Mouse (Mus musculus): ENCODE results near the gene Serpinc1. TPM values are rescaled to one million over a fixed set of nuclear protein-coding genes. Genes with fewer than 3 reads are reported as not detected.
"Not testable (repeated sequence)": the region's sequence is repeated elsewhere in the genome, so short reads cannot be mapped to it uniquely, and the experiment has no call there.

The Serpinc1 gene
- 3.7 and 3.9 TPM in 2 replicates for polyA plus RNA-seq (2015; fragmentation: Nextera tagmentation; extraction: Ambion mirVana)

DNA sequence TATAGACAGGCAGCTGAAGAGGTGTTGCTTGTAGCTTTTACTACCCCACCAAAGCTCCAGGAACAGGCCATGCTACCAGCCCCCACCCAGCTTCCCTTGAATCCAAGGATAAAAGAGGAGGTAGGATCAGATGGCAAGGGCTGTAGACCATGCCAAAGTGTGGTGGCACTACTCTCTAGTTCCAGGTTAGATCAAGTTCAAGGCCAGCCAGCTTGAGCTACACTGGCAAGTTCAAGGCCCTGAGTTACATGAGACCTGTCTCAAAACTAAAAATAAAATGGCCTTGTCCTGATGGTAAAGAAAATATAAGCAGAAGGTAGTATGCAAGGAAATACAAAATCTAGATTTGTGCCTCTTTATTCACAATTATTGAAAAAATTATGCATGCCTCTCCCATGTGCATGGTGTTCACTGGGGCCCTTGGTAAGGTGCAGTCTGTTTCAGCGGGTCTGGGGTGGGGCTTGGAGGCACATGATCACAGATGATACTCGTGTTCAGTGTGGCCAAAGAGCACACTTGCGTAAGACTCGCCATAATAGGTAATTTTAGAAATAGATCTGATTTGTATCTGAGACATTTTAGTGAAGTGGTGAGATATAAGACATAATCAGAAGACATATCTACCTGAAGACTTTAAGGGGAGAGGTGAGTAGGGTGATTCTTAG is at the start of gene Serpinc1:
Serpinc1 (plus strand) TSS at position 515 of the 665 bp plus-strand sequence.
- Histone ChIP-seq H3K27me3 (no peaks in the 10 kb centered on the region), H3K9ac (no peak within 1 kb of the TSS), H3K4me1 (replicated peaks) (no peaks in the 10 kb centered on the region), H3K36me3 (peaks cover 4% of the 10 kb centered on the region; the same call in 1 of the 2 replicates), H3K27ac (no peak within 1 kb of the TSS), H3K4me2 (no peak within 1 kb of the TSS), H3K4me3 (no peak within 1 kb of the TSS), H3K9me3 (no peaks in the 10 kb centered on the region)
- 94% methylated on average over 4 of the region's 4 CpGs for WGBS
- ATAC-seq (ENCODE audit: low FRiP score), result no peak

DNA sequence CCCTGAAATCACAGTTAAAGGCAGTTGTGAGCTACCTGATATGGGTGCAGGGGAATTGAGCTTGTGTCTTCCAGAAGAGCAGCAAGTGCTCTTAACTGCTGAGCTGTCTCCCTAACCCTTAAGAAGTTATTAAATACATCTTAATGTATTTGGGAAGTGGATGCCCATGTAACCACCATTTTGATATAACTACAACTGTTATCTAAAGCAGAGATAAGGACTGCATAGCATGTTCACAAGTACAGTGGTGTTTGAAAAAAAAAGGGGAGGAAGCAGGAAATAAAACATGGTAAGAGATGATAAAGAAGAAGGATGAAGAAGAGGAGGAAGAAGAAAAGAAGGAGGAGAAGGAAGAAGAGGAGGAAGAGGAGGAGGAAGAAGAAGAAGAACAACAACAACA is 47.1 kb upstream of the Serpinc1 start:
- Histone ChIP-seq H3K4me2 (no peak overlapping the region), H3K27ac (no peak overlapping the region), H3K36me3 (peaks cover 7% of the 10 kb centered on the region; the same call in 1 of the 2 replicates), H3K9me3 (no peaks in the 10 kb centered on the region), H3K27me3 (no peaks in the 10 kb centered on the region), H3K4me1 (replicated peaks) (no peaks in the 10 kb centered on the region), H3K4me3 (no peak overlapping the region), H3K9ac (no peak overlapping the region)
- no peak for ATAC-seq (ENCODE audit: low FRiP score)

DNA sequence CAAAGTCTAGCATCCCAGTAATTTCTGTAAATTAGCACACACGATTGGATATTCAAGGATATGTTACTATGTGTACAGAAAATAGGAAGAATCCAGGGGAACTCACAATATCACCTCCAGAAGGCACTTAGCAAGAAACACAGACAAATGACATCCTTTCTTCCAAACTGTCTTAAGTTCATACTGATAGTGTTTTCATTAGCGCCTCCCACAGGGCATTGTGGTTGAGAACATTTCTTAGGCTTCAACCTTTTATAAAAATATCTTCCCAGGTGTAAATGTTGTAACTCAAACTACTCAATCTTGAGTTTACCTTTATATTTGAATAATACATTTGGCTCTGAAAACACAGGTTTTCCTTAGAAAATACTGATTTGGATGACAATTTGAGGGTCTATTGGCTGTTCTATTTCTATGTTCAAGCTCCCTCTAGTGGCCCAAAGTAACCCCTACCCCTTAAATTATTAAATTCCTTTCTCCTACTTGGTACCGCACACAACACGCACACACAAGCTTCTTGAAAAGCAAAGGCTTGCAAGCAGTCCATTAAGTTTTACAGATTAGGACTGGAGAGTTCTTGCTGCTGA is 44.4 kb upstream of the Serpinc1 start:
- Histone ChIP-seq H3K4me1 (replicated peaks) (no peaks in the 10 kb centered on the region), H3K27ac (no peak overlapping the region), H3K4me3 (no peak overlapping the region), H3K9ac (no peak overlapping the region), H3K27me3 (no peaks in the 10 kb centered on the region), H3K9me3 (no peaks in the 10 kb centered on the region), H3K36me3 (peaks cover 20% of the 10 kb centered on the region), H3K4me2 (no peak overlapping the region)
- ATAC-seq (ENCODE audit: low FRiP score), result no peak
- WGBS, result 69% methylated on average over 4 of the region's 4 CpGs

DNA sequence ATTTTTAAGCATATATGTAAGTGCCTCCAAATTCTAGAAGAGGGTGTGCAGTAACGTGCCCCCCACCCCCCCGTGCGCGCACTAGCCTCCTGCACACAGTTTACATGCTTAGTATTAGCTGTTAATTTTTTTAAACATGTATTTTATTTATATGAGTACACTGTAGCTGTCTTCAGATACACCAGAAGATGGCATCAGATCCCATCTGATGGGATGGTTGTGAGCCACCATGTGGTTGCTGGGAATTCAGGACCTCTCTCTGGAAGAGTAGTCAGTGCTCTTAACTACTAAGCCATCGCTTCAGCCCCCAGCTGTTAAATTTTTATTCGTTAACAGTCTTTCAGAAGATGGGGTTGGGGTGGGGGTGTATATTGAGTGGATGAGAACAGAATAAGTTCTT is 42.8 kb upstream of the Serpinc1 start:
- Histone ChIP-seq H3K4me3 (no peak overlapping the region), H3K27me3 (no peaks in the 10 kb centered on the region), H3K4me1 (replicated peaks) (no peaks in the 10 kb centered on the region), H3K4me2 (no peak overlapping the region), H3K36me3 (peaks cover 27% of the 10 kb centered on the region), H3K27ac (no peak overlapping the region), H3K9me3 (no peaks in the 10 kb centered on the region), H3K9ac (no peak overlapping the region)
- peak; percentile 49; the same call in 1 of the 2 replicates for ATAC-seq (ENCODE audit: low FRiP score)
- WGBS, result 91% methylated on average over 6 of the region's 6 CpGs

DNA sequence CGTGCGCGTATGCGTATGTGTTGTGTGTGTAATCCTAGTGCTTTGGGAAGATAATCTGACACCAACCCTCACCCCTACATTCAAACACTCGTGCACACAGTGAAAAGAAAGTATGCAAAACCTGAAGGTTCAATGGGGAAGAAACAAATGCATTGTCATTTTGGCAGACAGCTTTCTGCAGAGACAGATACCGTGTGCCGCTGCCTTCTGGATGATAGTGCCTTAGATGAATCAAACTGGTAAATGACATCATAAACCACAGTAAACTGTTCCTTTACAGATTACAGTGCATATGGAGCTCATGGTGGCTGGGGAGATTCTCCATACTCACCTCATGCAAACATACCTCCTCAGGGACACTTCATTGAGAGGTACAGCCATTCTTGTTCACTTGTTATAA is 15.2 kb upstream of the Serpinc1 start:
- ATAC-seq (ENCODE audit: low FRiP score), result no peak
- Histone ChIP-seq H3K4me1 (replicated peaks) (no peaks in the 10 kb centered on the region), H3K9me3 (no peaks in the 10 kb centered on the region), H3K4me2 (no peak overlapping the region), H3K27ac (no peak overlapping the region), H3K4me3 (no peak overlapping the region), H3K9ac (no peak overlapping the region), H3K27me3 (no peaks in the 10 kb centered on the region), H3K36me3 (peaks cover 76% of the 10 kb centered on the region)
- 89% methylated on average over 7 of the region's 7 CpGs for WGBS

DNA sequence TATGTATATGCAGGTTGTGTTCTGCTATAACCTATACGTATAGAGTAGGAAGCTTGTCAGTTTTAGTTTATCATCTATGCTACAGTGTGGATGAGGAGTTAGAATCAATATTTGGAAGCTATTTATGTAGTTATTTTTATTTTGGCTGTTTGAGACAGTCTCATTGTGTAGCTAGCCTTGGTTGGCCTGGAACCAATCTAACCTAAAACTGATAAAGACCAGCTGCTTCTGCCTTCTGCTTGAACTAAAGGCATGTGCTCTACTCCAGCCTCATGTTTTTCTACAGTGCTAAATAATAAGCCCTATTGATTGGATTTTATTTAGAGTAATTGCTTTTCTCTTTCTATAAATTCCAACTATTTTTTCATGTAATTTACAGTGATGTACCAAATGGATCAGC is 11.1 kb upstream of the Serpinc1 start:
- Histone ChIP-seq H3K27ac (no peak overlapping the region), H3K9me3 (no peaks in the 10 kb centered on the region), H3K27me3 (no peaks in the 10 kb centered on the region), H3K4me1 (replicated peaks) (no peaks in the 10 kb centered on the region), H3K36me3 (peaks cover 76% of the 10 kb centered on the region), H3K4me2 (no peak overlapping the region), H3K4me3 (no peak overlapping the region), H3K9ac (no peak overlapping the region)
- WGBS, result 100% methylated on average over 1 of the region's 1 CpGs
- no peak for ATAC-seq (ENCODE audit: low FRiP score)

DNA sequence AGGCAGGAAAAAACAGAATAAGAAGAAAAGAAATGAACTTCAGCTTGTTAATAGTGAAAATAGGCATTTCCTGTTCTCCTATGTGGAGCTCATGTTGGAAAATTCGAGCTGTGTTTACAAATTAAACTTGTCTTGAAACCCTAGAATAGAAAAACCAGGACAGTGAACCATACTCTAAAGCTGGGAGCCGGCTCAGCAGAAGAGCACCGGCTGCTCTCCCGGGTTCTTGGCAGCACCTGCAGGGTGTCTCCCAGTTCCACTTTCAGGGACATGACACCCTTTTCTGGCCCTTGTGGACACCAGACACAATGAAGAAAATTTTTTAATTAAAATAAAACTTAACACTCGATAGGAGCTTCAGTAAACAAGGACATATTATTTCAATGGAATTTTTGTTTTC is 9.7 kb upstream of the Serpinc1 start:
- H3K36me3 ChIP-seq, result peaks cover 63% of the 10 kb centered on the region
- H3K4me2 ChIP-seq, result no peak overlapping the region
- H3K9ac ChIP-seq, result no peak overlapping the region
- H3K4me1 ChIP-seq (replicated peaks), result no peaks in the 10 kb centered on the region
- no peak overlapping the region for H3K27ac ChIP-seq
- no peak for ATAC-seq (ENCODE audit: low FRiP score)
- H3K4me3 ChIP-seq, result no peak overlapping the region
- WGBS, result 90% methylated on average over 5 of the region's 5 CpGs
- H3K9me3 ChIP-seq, result no peaks in the 10 kb centered on the region
- no peaks in the 10 kb centered on the region for H3K27me3 ChIP-seq

DNA sequence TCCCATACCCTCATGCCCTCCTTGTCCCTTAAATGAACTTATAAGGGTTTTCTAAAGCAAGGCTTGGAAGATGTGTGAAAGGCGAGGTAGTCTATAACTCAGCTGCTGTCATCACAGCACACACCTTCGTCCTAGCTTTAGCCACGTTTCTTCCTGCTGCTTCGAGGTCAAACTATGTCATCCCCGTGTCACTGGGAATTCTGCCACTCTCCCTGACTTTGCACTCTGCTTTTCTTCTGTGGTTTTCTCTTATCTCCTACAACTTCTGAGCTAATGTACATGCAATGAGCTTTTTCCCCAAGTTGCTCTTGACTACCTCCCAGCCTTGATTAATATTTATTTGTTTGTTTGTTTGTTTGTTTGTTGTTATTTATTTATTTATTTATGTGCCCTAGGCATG is 1.6 kb downstream of the Serpinc1 start:
- peaks cover 4% of the 10 kb centered on the region; the same call in 1 of the 2 replicates for H3K36me3 ChIP-seq
- no peaks in the 10 kb centered on the region for H3K9me3 ChIP-seq
- no peak overlapping the region for H3K4me3 ChIP-seq
- 85% methylated on average over 5 of the region's 5 CpGs for whole genome bisulfite sequencing
- H3K4me2 ChIP-seq, result no peak overlapping the region
- no peaks in the 10 kb centered on the region for H3K4me1 ChIP-seq (replicated peaks)
- no peak for ATAC-seq (ENCODE audit: low FRiP score)
- no peak overlapping the region for H3K27ac ChIP-seq
- H3K27me3 ChIP-seq, result no peaks in the 10 kb centered on the region
- H3K9ac ChIP-seq, result no peak overlapping the region

DNA sequence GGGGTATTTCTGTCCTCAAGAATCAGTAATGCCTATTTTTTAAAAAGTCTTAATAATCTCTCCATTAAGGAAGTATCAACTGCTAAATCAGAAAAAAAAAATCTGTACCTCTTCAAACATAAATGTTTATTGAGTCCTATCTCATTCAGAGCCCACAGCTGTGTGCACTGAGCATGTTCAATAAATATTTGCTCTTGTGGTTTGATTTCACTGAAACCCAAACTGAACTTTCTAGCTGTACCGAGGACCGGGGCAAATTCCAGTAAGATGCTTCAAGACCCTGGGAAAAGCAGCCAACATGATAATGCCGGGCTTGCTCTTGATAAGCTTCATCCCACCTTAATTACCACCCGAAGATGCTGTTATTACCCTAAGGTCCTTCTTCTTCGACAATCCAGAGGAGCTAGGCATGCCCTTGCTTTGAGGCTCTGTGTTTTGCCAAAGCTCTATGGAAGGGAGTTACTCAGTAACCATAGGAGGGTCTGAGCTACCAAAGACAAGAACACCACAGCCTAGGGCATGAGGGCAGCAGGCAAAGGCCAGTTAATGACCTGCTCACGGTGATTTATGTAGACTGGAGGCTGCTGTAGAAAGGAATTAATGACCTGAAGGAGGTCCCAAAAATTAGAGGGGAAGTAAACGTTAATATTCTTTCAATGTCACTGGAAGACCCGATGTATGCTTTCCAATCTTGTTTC is 2.3 kb downstream of the Serpinc1 start:
- Histone ChIP-seq H3K27ac (no peak overlapping the region), H3K9ac (no peak overlapping the region), H3K4me3 (no peak overlapping the region), H3K4me1 (replicated peaks) (no peaks in the 10 kb centered on the region), H3K36me3 (peaks cover 4% of the 10 kb centered on the region; the same call in 1 of the 2 replicates), H3K27me3 (no peaks in the 10 kb centered on the region), H3K9me3 (no peaks in the 10 kb centered on the region), H3K4me2 (no peak overlapping the region)
- no peak for ATAC-seq (ENCODE audit: low FRiP score)
- 79% methylated on average over 8 of the region's 8 CpGs for WGBS

DNA sequence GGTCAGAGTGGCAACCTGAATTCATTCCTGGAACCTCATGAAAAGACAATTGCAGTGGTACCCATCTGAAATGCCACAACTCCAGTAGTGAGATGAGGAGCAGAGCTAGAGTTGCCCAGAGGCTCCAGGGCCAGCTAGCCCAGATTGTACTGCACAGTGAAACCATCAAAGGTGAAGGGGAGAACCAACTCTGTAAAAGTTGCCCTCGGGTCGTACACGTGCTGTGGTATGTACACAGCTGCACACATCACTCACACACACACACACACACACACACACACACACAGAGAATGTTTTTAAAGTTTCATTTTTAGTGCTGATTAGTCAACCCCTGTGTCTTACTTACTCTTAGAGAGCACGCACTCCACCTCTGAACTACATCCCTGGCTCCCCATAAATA is 3.0 kb downstream of the Serpinc1 start:
- no peak overlapping the region for H3K9ac ChIP-seq
- H3K27ac ChIP-seq, result no peak overlapping the region
- H3K4me2 ChIP-seq, result no peak overlapping the region
- no peaks in the 10 kb centered on the region for H3K36me3 ChIP-seq
- no peak overlapping the region for H3K4me3 ChIP-seq
- H3K4me1 ChIP-seq (replicated peaks), result no peaks in the 10 kb centered on the region
- no peak for ATAC-seq (ENCODE audit: low FRiP score)
- WGBS, result 95% methylated on average over 4 of the region's 4 CpGs
- no peaks in the 10 kb centered on the region for H3K27me3 ChIP-seq
- H3K9me3 ChIP-seq, result no peaks in the 10 kb centered on the region

DNA sequence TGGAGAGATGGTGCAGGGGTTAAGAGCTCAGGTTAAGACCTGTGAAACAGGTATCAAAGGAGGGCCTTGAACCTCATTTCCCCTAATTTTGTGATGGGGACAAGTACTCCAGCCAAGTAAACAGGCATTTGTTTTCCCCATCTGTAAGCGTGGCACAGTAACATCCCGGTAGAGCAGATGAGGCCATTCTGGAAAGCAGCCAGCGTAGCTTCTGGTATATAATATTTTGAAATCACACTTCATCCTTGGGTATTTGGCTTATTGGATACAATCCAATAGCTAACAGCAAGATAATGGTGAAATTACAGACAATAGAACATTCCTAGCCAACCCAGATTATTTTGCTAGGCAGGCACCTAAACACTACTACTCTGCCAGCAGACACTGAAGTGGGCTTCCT is 4.5 kb downstream of the Serpinc1 start:
- no peak overlapping the region for H3K9ac ChIP-seq
- H3K27me3 ChIP-seq, result no peaks in the 10 kb centered on the region
- H3K36me3 ChIP-seq, result no peaks in the 10 kb centered on the region
- 83% methylated on average over 3 of the region's 3 CpGs for WGBS
- ATAC-seq (ENCODE audit: low FRiP score), result no peak
- H3K27ac ChIP-seq, result 0 out of 2 replicates have a peak overlapping the region, but pooled peaks have one; percentile 52
- H3K4me3 ChIP-seq, result no peak overlapping the region
- no peaks in the 10 kb centered on the region for H3K9me3 ChIP-seq
- no peaks in the 10 kb centered on the region for H3K4me1 ChIP-seq (replicated peaks)
- no peak overlapping the region for H3K4me2 ChIP-seq

DNA sequence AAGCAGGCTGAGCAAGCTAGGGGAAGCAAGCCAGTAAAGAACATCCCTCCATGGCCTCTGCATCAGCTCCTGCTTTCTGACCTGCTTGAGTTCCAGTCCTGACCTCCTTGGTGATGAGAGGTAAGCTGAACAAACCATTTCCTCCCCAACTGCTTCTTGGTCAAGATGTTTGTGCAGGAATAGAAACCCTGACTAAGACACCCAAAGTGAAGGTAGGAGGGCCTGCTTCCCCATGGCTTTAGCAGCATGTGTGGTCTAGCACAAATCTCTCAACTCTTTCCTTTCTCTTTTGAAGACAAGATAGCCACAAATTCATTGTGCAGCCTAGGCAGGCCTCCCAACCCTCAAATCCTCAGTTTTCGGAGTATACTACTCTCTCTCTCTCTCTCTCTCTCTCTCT is 6.3 kb downstream of the Serpinc1 start:
- WGBS, result 88% methylated on average over 1 of the region's 1 CpGs
- not testable (repeated sequence) for ATAC-seq (ENCODE audit: low FRiP score); H3K4me2 ChIP-seq; H3K27me3 ChIP-seq; H3K36me3 ChIP-seq; H3K27ac ChIP-seq; H3K4me1 ChIP-seq (replicated peaks); H3K9me3 ChIP-seq; H3K4me3 ChIP-seq; H3K9ac ChIP-seq

DNA sequence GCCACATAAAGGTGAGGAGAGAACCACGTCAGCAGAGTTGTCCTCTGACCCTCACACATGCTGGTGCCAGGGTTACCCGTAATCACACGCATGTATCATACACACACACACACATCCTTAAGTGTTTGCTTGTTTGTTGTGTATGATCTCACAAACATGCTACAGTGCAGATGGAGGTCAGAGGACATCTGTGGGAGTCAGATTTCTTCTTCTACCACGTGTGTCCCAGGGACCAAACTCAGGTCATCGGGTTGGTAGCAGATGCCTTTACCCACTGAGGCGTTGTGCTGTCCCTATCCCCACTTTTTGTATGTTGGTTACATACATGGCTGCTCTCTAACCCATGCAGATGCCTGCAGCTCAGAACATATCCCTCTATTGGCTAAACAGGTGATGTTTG is 7.1 kb downstream of the Serpinc1 start:
- no peaks in the 10 kb centered on the region for H3K36me3 ChIP-seq
- no peak overlapping the region for H3K4me3 ChIP-seq
- 88% methylated on average over 6 of the region's 6 CpGs for WGBS
- H3K9me3 ChIP-seq, result no peaks in the 10 kb centered on the region
- no peaks in the 10 kb centered on the region for H3K27me3 ChIP-seq
- H3K27ac ChIP-seq, result no peak overlapping the region
- ATAC-seq (ENCODE audit: low FRiP score), result no peak
- H3K4me1 ChIP-seq (replicated peaks), result no peaks in the 10 kb centered on the region
- H3K4me2 ChIP-seq, result no peak overlapping the region
- H3K9ac ChIP-seq, result no peak overlapping the region

All from hindbrain, embryonic 13.5 days (tissue).